Mouse (Mus musculus): ENCODE measurements at regions not wholly inside any gene's neighbourhood (a gene's known extent, or its start where the extent isn't known, plus 50 kb on each side); places are given as distances from the start of the nearest gene placed in this dataset.
A peak's percentile ranks its signal among the peaks of the same experiment; 100 is the strongest.

- TF ChIP-seq CTCF (conservative IDR thresholded peaks at IDR 0.05; ENCODE audit: low read length) (peak; percentile 68), NANOG (IDR thresholded peaks at IDR 0.05; ENCODE audit: borderline replicate concordance, low read length) (no peak)
Observed at GRCm38 (mm10) chr15:52506930-52507329, 1377.8 kb upstream of the Gm7489 start.

All from E14TG2a.4 (cell line).